Mouse (Mus musculus): ENCODE data around the gene Jpt2.
"Not testable (repeated sequence)": the region's sequence is repeated elsewhere in the genome, so short reads cannot be mapped to it uniquely, and the experiment has no call there.

The Jpt2 gene

DNA sequence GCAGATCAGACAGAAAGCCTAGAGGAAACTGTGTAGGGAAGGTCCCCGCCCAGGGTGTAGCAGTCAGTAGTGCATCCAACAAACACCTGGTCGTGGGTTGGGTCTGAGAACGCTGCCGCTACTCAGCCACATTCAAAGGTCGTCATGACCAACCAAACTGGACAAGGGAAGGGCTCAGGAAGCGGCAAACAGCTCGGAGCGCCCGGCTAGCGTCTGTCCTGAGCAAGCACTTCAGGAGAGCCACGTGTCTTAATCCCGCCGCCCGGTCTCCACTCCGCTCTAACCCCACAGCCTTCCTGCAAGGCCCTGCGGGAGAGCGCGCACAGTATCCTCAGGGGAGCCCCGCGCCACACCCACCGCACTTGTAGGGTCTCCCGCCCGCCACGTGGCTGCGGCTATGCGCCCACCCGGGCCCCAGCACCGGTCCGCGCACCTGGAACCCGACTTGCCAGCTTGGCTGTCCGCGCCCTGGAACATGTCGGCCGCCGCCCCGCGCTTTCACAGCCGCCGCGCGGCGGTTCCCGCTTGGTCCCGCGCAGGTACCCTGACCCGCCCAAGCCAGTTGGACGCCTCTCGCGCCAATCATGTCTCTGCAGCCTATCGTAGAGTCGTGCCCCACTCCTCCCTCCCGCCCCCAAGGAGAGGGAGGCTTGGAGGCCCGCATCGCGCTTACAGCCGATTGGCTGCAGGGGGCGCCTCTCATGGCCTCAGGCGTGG is at the start of gene Jpt2:
Gene Jpt2, minus strand, starts transcription at position 555 of the 717 bp plus-strand sequence.
- peak; percentile 99 for DNase-seq (ENCODE audit: low read depth, low spot score)

GRCm38 (mm10) chr17:25007480-25007879 is 47.0 kb upstream of the Jpt2 start:
- no peak for DNase-seq (ENCODE audit: low read depth, low spot score)

- DNase-seq (ENCODE audit: low read depth, low spot score): no peak
Measured at GRCm38 (mm10) chr17:25005102-25005501, 44.6 kb upstream of the Jpt2 start.

GRCm38 (mm10) chr17:24994721-24995120 is 34.2 kb upstream of the Jpt2 start:
- no peak for DNase-seq (ENCODE audit: low read depth, low spot score)

- DNase-seq (ENCODE audit: low read depth, low spot score): peak; percentile 74
Measured at GRCm38 (mm10) chr17:24987221-24987620, 26.7 kb upstream of the Jpt2 start.

- DNase-seq (ENCODE audit: low read depth, low spot score): no peak
Measured at GRCm38 (mm10) chr17:24960852-24961715, 595 bp upstream of the Jpt2 start.

DNA sequence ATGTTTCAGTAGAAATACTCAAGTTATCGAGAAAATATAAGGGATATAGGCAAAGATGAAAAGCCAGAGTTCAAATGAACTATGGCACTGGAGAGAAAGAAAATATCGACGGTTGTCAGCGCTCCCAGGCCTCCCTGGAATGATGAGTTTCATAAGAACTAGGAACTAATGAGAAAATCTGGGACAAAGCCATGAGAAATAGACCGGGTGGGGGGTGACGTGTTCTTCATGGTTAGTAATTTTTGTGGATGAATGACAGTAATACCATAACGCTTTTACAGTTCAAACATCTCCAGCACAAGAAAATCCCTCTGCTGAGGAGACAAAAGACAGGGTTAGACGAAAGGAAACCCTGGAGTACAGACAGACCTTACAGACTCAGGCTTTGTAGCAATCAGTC is 1.1 kb downstream of the Jpt2 start:
- DNase-seq (ENCODE audit: low read depth, low spot score): no peak

DNA sequence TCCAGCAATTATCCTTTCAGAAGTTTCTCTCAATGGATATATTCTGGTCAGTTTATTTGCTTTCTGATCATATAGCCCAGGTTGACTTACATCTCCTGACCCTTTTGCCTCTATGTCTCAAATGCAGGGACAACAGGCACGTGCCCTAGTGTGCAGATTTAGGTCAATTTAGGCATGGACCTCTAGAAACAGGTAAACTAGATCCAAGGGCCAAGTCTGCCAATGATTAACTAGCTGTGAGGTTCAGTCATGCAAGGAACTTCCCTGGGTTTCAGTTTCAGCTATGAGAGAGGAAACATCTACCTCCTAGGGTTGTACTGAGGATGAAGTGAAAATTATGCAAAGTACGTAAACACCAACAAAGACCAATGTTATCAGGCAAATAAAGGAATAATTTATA is 7.2 kb downstream of the Jpt2 start:
- no peak for DNase-seq (ENCODE audit: low read depth, low spot score)

DNA sequence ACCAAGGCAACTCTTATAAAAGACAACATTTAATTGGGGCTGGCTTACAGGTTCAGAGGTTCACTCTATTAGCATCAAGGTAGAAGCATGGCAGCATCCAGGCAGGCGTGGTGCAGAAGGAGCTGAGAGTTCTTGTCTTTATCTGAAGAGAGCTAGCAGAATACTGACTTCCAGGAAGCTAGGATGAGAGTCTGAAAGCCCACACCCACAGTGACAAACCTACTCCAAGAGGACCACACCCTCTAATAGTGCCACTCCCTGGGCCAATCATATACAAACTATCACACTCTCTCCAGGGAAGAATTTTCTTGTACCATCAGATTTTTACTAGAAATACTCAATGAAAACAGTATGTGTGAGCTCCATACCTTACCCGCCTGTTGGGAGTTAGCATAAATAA is 9.8 kb downstream of the Jpt2 start:
- no peak for DNase-seq (ENCODE audit: low read depth, low spot score)

DNA sequence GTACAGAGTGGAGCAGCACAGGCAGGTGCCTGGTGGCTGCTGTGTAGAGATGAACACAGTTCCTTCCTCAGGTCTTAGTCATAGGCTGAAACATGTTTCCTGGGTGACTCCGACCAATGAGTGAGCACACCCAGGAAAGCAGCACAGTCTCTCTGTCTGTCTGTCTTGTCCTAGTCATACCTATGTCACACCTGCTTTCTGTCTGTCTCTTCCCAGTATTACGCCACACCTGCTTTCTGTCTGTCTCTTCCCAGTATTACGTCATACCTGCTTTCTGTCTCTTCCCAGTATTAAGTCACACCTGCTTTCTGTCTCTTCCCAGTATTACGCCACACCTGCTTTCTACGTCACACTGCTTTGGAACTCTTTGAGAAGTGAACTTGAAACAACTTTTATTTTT is 12.3 kb downstream of the Jpt2 start:
- DNase-seq (ENCODE audit: low read depth, low spot score): no peak

- not testable (repeated sequence) for DNase-seq (ENCODE audit: low read depth, low spot score)
Measured at GRCm38 (mm10) chr17:24943589-24943988, 16.9 kb downstream of the Jpt2 start.

GRCm38 (mm10) chr17:24943036-24943435 is 17.5 kb downstream of the Jpt2 start:
- DNase-seq (ENCODE audit: low read depth, low spot score): peak; percentile 76

DNA sequence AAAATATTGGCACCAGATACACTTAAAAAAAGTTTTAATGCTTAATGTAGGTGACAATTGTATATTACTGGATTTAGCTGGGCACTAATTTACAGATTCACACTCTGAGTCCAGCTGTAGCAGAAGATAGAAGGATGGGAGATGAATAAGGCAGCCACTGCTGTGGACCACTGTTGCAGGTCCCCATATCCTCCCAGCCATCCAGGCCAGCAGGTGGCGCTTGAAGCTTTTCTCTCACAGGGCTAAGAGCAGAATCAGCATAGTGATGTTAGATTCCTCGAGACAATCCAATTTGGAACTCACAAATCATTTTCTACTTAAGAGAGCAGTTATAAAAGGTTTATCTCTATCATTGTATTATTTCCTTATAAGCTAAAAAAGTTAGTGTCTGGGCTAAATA is 18.0 kb downstream of the Jpt2 start:
- peak; percentile 37 for DNase-seq (ENCODE audit: low read depth, low spot score)

- DNase-seq (ENCODE audit: low read depth, low spot score): no peak
Measured at GRCm38 (mm10) chr17:24937266-24937665, 23.2 kb downstream of the Jpt2 start.

DNA sequence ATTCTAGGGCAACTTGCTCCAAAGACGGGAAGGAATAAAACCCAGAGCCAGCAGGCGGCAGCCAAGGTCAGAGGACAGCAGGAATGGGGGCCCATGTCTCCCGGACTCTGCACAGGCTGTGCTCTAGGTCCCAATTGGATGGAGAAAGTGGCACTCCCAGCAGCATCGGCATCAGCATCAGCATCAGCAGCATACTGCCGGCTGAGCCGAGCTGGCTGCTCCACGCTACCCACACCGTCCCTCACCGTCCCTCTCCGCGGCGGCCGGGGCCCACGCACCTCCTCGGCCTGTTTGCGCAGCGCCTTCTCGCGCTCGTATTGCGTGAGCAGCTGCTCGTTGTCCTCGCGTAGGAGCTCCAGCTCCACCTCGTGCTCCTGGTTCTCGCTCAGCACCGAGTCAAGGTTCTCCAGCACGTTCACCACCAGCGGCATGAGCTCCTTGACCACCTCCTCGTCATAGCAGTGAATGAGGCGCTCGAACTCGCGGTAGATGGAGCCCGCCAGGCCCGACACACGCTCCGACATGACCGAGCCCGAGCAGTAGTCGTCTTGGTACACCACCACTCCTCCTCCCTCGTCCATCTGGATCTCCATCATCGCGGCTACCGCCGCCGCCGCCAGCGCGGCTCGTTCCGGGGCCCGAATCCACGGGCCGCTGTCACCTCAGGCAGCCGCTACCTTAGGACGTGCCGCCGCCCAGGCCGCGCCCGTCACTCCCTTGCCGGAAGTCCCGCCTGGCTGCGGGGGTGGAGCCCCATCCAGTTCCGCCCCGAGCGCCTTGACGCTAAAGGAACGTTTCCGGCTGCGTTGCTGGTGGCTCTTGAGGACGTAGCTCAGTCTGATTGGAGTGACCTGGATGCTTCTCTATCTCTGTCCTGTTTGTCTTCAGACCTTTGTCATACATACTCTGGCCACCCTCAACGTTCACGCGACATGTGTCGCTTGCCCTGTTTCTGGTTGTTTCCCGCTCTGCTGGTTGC is 23.9 kb downstream of the Jpt2 start, which contains the start of gene Mapk8ip3:
Gene Mapk8ip3, minus strand, starts transcription at position 719 of the 979 bp plus-strand sequence.
- DNase-seq (ENCODE audit: low read depth, low spot score): peak; percentile 99

- DNase-seq (ENCODE audit: low read depth, low spot score): no peak
Measured at GRCm38 (mm10) chr17:24935666-24936065, 24.8 kb downstream of the Jpt2 start.

- no peak for DNase-seq (ENCODE audit: low read depth, low spot score)
Measured at GRCm38 (mm10) chr17:24934926-24935325, 25.6 kb downstream of the Jpt2 start.

DNA sequence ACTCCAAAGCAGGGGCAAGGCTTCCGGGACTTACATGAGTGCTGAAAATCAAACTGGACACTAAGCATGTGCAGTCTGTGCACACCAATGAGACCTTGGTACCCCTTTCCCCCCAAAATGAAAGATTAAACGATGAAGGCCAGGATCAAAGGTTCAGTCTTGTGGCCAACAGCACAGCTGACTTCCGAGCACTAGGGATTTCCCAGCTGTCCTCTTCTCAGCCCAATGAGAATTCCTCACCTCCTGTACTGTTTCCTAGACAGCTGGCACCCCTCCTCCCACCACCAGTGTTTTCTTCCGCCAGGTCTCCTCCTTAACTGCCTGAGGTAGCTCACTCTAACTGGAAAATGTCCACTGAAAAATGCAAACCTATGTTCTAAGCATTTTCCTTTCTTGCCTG is 27.3 kb downstream of the Jpt2 start:
- DNase-seq (ENCODE audit: low read depth, low spot score): peak; percentile 17

DNA sequence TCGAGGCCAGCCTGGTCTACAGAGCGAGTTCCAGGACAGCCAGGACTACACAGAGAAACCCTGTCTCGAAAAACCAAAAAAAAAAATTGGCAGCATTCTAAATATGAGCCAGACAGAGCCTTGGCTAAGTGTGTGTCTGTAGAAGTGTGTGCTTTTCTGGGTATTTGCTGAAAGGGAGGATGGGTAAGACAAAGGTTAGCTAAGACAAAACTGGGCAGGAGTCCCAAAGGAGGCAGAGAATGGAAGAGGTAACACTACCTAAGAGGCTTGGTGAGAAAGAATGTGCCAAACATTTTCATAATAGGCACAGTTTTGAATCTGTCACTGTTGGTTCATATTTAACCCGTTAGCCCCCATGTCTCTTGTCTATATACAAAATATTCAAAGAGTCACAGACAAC is 28.1 kb downstream of the Jpt2 start:
- DNase-seq (ENCODE audit: low read depth, low spot score): no peak

- peak; percentile 40 for DNase-seq (ENCODE audit: low read depth, low spot score)
Measured at GRCm38 (mm10) chr17:24929506-24929905, 31.0 kb downstream of the Jpt2 start.

- DNase-seq (ENCODE audit: low read depth, low spot score): no peak
Measured at GRCm38 (mm10) chr17:24923246-24923645, 37.2 kb downstream of the Jpt2 start.

DNA sequence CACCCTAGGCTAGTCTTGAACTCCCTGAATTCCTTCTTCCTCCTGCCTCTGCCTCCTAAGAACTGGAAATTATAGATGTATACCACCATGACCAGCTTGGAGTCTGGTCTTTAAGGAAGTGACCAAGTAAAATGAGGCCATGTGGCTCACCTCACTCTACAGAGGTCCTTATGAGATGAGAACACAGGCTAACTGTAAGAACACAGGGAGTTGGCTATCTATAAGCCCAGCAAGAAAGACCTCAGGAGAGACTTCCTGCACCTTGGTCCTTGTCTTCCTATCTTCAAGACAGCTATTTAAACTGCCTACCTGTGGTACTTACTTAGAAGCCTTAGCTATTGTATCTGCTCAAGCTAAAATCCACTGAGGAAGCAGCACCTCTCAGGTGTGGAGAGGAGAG is 46.5 kb downstream of the Jpt2 start:
- no peak for DNase-seq (ENCODE audit: low read depth, low spot score)

All from brain, adult 2 months (tissue).